Mouse (Mus musculus) lung, postnatal 0 days (tissue): Measurements from ENCODE around the gene Zfp511. TPM values are rescaled to one million over a fixed set of nuclear protein-coding genes. Genes with fewer than 3 reads are reported as not detected.

Source experiments
- ATAC-seq: fragments of 200-750 bp; cut with Nextera tagmentation; 2 replicates; pipeline ENCODE4 v1.8.0; 2017; ENCODE audit warnings: moderate library complexity
- DNase-seq: peaks from one replicate; pipeline ENCODE4 v3.0.0-alpha.2; 2016; ENCODE audit warnings: low spot score
- H3K27ac ChIP-seq: fragments of 300-500 bp; sonication (generic); 2 replicates; pipeline ENCODE4 v1.5.1; 2014; ENCODE audit warnings: antibody characterized with exemption, mild to moderate bottlenecking, low read length, mixed read lengths
- H3K27me3 ChIP-seq: fragments of 300-500 bp; sonication (generic); replicated peaks from 2 replicates; pipeline ENCODE4 v1.6.1; 2014; ENCODE audit warnings: low read length, mixed read lengths; ENCODE audit not compliant: insufficient read depth
- H3K36me3 ChIP-seq: fragments of 300-500 bp; sonication (generic); 2 replicates; pipeline ENCODE4 v1.6.1; 2014; ENCODE audit warnings: low read length, mixed read lengths; ENCODE audit not compliant: insufficient read depth
- H3K4me1 ChIP-seq: fragments of 300-500 bp; sonication (generic); 2 replicates; pipeline ENCODE4 v1.6.1; 2014; ENCODE audit warnings: antibody characterized with exemption, low read depth, low read length, mixed read lengths; ENCODE audit not compliant: insufficient read depth
- H3K4me2 ChIP-seq: fragments of 300-500 bp; sonication (generic); replicated peaks from 2 replicates; pipeline ENCODE4 v1.6.1; 2014; ENCODE audit warnings: low read depth, mild to moderate bottlenecking, low read length, moderate library complexity, mixed read lengths
- H3K4me3 ChIP-seq: fragments of 300-500 bp; sonication (generic); 2 replicates; pipeline ENCODE4 v1.5.1; 2014; ENCODE audit warnings: low read depth, low read length
- H3K9ac ChIP-seq: fragments of 300-500 bp; sonication (generic); replicated peaks from 2 replicates; pipeline ENCODE4 v1.6.1; 2014; ENCODE audit warnings: low read depth, mild to moderate bottlenecking
- H3K9me3 ChIP-seq: fragments of 300-500 bp; sonication (generic); 2 replicates; pipeline ENCODE4 v1.6.1; 2016; ENCODE audit warnings: low read length, mixed read lengths
- CTCF ChIP-seq: IDR thresholded peaks from 2 replicates; pipeline ENCODE4 v1.5.1; 2016; ENCODE audit warnings: antibody characterized with exemption, mild to moderate bottlenecking
- EP300 ChIP-seq: IDR thresholded peaks from 2 replicates; pipeline ENCODE4 v1.6.1; 2016; ENCODE audit warnings: antibody characterized with exemption, mild to moderate bottlenecking, control low read depth
- WGBS: fragments of 180-500 bp; shearing (Covaris S2); extraction: QIAGEN DNeasy Blood & Tissue Kit; methylation state at CpG from one replicate; pipeline ENCODE4 v1.1.7; 2014; 5-methylcytosine and 5-hydroxymethylcytosine counted together
- polyA plus RNA-seq: library from polyadenylated mRNA; unstranded; fragments of >200 nt; fragmentation: Nextera tagmentation; extraction: Ambion mirVana; gene quantifications from 2 replicates; pipeline ENCODE4 v1.2.1, GENCODE M21; 2015

Gene Zfp511
- polyA plus RNA-seq: 21.5 and 23.0 TPM in 2 replicates

- Histone ChIP-seq H3K27ac (peak within 1 kb of the TSS; percentile 85), H3K36me3 (peaks cover 3% of the 10 kb centered on the region), H3K4me2 (peak within 1 kb of the TSS; percentile 83), H3K4me3 (peak within 1 kb of the TSS; percentile 57), H3K9me3 (no peaks in the 10 kb centered on the region), H3K4me1 (peaks cover 11% of the 10 kb centered on the region; the same call in 1 of the 2 replicates), H3K9ac (peak within 1 kb of the TSS; percentile 61), H3K27me3 (no peaks in the 10 kb centered on the region)
- WGBS: under 1% methylated on average over 67 of the region's 69 CpGs
- TF ChIP-seq CTCF (no peak), EP300 (peak; percentile 64)
- DNase-seq (peak; percentile 98), ATAC-seq (peak; percentile 99)
Observed at GRCm38 (mm10) chr7:140036281-140037170, at the start of gene Zfp511, which contains the start of gene Tubgcp2. TSS of gene Zfp511 (plus strand) at chr7:140036391. TSS of gene Tubgcp2 (minus strand) at chr7:140036669.

DNA sequence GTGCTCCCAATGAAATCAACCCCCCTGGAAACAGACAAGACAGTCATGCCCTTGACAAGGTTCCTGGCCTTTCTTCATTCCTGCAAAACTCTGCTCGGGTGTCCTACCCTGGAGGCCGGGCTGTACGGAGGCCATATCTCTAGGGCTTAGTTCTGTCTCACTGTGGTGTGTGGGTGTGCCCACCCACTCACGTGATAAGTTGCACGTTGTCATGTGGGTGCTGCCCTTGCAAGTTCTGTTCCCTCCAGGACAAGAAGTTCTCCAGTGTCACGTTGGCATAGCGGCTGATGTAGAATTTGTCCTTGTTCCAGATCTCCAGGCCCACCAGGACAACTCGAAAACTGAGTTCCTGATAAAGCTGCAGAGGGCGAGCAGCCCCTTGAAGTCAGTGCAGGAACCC lies 47.9 kb upstream of the Zfp511 start:
- Histone ChIP-seq H3K4me1 (no peaks in the 10 kb centered on the region), H3K27ac (no peak overlapping the region), H3K36me3 (no peaks in the 10 kb centered on the region), H3K27me3 (no peaks in the 10 kb centered on the region), H3K4me2 (no peak overlapping the region), H3K9me3 (no peaks in the 10 kb centered on the region), H3K4me3 (no peak overlapping the region), H3K9ac (no peak overlapping the region)
- DNase-seq: no peak
- WGBS: 75% methylated on average over 9 of the region's 9 CpGs
- TF ChIP-seq CTCF: no peak
- no peak for TF ChIP-seq EP300
- ATAC-seq: no peak

GRCm38 (mm10) chr7:139990864-139991394 lies 45.3 kb upstream of the Zfp511 start:
- no peak overlapping the region for H3K9ac ChIP-seq
- 64% methylated on average over 8 of the region's 8 CpGs for WGBS
- no peak overlapping the region for H3K27ac ChIP-seq
- 0 out of 2 replicates have a peak, but pooled peaks cover under 1% of the 10 kb centered on the region for H3K36me3 ChIP-seq
- H3K4me1 ChIP-seq: no peaks in the 10 kb centered on the region
- no peaks in the 10 kb centered on the region for H3K27me3 ChIP-seq
- H3K9me3 ChIP-seq: no peaks in the 10 kb centered on the region
- DNase-seq (no peak), ATAC-seq (peak; percentile 6; the same call in 1 of the 2 replicates)
- TF ChIP-seq EP300 (no peak), CTCF (no peak)
- H3K4me3 ChIP-seq: no peak overlapping the region
- H3K4me2 ChIP-seq: no peak overlapping the region

GRCm38 (mm10) chr7:139992406-139992805 lies 43.8 kb upstream of the Zfp511 start, which contains the start of gene Adam8:
TSS of gene Adam8 (minus strand) at chr7:139992562.
- no peak within 1 kb of the TSS for H3K27ac ChIP-seq
- H3K36me3 ChIP-seq: 0 out of 2 replicates have a peak, but pooled peaks cover 10% of the 10 kb centered on the region
- no peaks in the 10 kb centered on the region for H3K9me3 ChIP-seq
- no peaks in the 10 kb centered on the region for H3K4me1 ChIP-seq
- ATAC-seq: peak; percentile 73
- peak; percentile 55 for DNase-seq
- H3K9ac ChIP-seq: no peak within 1 kb of the TSS
- H3K4me3 ChIP-seq: no peak within 1 kb of the TSS
- TF ChIP-seq EP300: no peak
- TF ChIP-seq CTCF: no peak
- 28% methylated on average over 7 of the region's 7 CpGs for WGBS
- H3K4me2 ChIP-seq: no peak within 1 kb of the TSS
- no peaks in the 10 kb centered on the region for H3K27me3 ChIP-seq

DNA sequence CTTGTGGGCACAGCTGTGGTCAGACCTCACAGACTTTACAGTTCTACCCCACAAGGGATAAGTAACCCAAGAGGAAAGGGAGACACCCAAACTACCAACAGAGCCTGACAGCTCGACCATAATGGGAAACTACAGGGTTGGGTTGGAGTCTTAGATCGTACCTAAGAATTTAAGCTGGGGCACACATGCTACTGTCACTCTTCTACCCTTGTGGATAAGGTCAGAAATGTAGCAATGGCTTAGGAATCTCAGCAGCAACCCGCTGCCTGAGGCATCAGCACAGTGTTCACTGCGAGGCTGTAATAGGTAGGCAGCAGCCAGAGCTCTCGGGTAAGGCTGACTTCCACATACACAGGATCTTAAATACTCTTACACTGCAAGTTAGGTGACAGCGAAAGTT lies 42.7 kb upstream of the Zfp511 start:
- no peaks in the 10 kb centered on the region for H3K4me1 ChIP-seq
- 89% methylated on average over 6 of the region's 6 CpGs for WGBS
- no peak overlapping the region for H3K4me3 ChIP-seq
- no peak overlapping the region for H3K4me2 ChIP-seq
- H3K9me3 ChIP-seq: no peaks in the 10 kb centered on the region
- H3K27ac ChIP-seq: no peak overlapping the region
- ATAC-seq (no peak), DNase-seq (no peak)
- TF ChIP-seq EP300 (no peak), CTCF (no peak)
- H3K9ac ChIP-seq: no peak overlapping the region
- H3K36me3 ChIP-seq: peaks cover 20% of the 10 kb centered on the region; the same call in 1 of the 2 replicates
- no peaks in the 10 kb centered on the region for H3K27me3 ChIP-seq

GRCm38 (mm10) chr7:139994202-139994601 lies 42.0 kb upstream of the Zfp511 start:
- no peaks in the 10 kb centered on the region for H3K9me3 ChIP-seq
- H3K4me1 ChIP-seq: no peaks in the 10 kb centered on the region
- H3K4me2 ChIP-seq: no peak overlapping the region
- no peak for ATAC-seq
- TF ChIP-seq CTCF (no peak), EP300 (no peak)
- peaks cover 22% of the 10 kb centered on the region; the same call in 1 of the 2 replicates for H3K36me3 ChIP-seq
- H3K9ac ChIP-seq: no peak overlapping the region
- DNase-seq: no peak
- H3K27me3 ChIP-seq: no peaks in the 10 kb centered on the region
- no peak overlapping the region for H3K27ac ChIP-seq
- no peak overlapping the region for H3K4me3 ChIP-seq
- WGBS: 76% methylated on average over 4 of the region's 4 CpGs
